In genomic region chr10:34166971-34167370, GRCm38 (mm10) we compare ENCODE assay signal across 26 mouse cellular contexts. TPM values are rescaled to one million over a fixed set of nuclear protein-coding genes. Genes with fewer than 3 reads are reported as not detected.
"Had no signal": no experiment of that assay in that cellular context is flagged by ENCODE, and none has a peak within 500 bp of the region (broad histone marks: within the 10 kb centered on the region; RNA-seq: fewer than 3 reads in every experiment).

No protein-coding gene starts in this region.

- H3K4me2 ChIP-seq: heart, embryonic 13.5 days; hindbrain, embryonic 13.5 days; hindbrain, embryonic 15.5 days; kidney, embryonic 15.5 days; limb, embryonic 13.5 days; limb, embryonic 15.5 days; liver, embryonic 12.5 days had no signal

- H3K27ac ChIP-seq: heart, embryonic 10.5 days; heart, embryonic 13.5 days; hindbrain, embryonic 13.5 days; hindbrain, embryonic 15.5 days; hindbrain, postnatal 0 days; kidney, embryonic 15.5 days; kidney, postnatal 0 days; limb, embryonic 13.5 days; limb, embryonic 15.5 days; liver, embryonic 12.5 days; liver, embryonic 14.5 days had no signal

- H3K9ac ChIP-seq: heart, embryonic 13.5 days; hindbrain, embryonic 13.5 days; hindbrain, embryonic 15.5 days; kidney, embryonic 15.5 days; limb, embryonic 13.5 days; limb, embryonic 15.5 days; liver, embryonic 12.5 days; liver, embryonic 14.5 days had no signal

- H3K9me3 ChIP-seq: heart, embryonic 10.5 days; heart, embryonic 13.5 days; hindbrain, embryonic 13.5 days; hindbrain, embryonic 15.5 days; kidney, embryonic 15.5 days; limb, embryonic 13.5 days; limb, embryonic 15.5 days; liver, embryonic 12.5 days had no signal

- H3K4me3 ChIP-seq: heart, embryonic 10.5 days; heart, embryonic 13.5 days; hindbrain, embryonic 13.5 days; hindbrain, embryonic 15.5 days; kidney, embryonic 15.5 days; limb, embryonic 13.5 days; limb, embryonic 15.5 days; liver, embryonic 12.5 days had no signal

- ATAC-seq: hindbrain, postnatal 0 days; intestine, embryonic 16.5 days; liver, embryonic 12.5 days had no signal

- H3K36me3 ChIP-seq: hindbrain, embryonic 13.5 days; hindbrain, embryonic 15.5 days; liver, embryonic 12.5 days had no signal

- DNase-seq: gastrocnemius, postnatal 14 days; gastrocnemius, postnatal 36 days; heart, adult 11 months; heart, postnatal 14 days; kidney, adult 11 months; kidney, adult 2 months; kidney, adult 9 months; kidney, postnatal 14 days; kidney, postnatal 36 days; layer of hippocampus, adult 9-11 months; layer of hippocampus, postnatal 36 days; left cerebral cortex, postnatal 4 days had no signal

- H3K27me3 ChIP-seq: heart, embryonic 13.5 days; hindbrain, embryonic 13.5 days; hindbrain, embryonic 15.5 days; kidney, embryonic 15.5 days; limb, embryonic 13.5 days; limb, embryonic 15.5 days; liver, embryonic 12.5 days had no signal

- H3K4me1 ChIP-seq: heart, embryonic 10.5 days; hindbrain, embryonic 13.5 days; hindbrain, embryonic 15.5 days; kidney, embryonic 15.5 days; limb, embryonic 13.5 days; limb, embryonic 15.5 days; liver, embryonic 12.5 days had no signal

RNA-seq across cellular contexts. Expression of gene Calhm6, which starts 39.2 kb away (rescaled TPM):
- total RNA-seq: gastrocnemius, adult 8-10 months; gastrocnemius, postnatal 36 days; heart, postnatal 14 days; layer of hippocampus, adult 18-20 months; layer of hippocampus, postnatal 36 days had no signal
